Mouse (Mus musculus) T-cell, adult 2 months (primary cell): Measurements from ENCODE around the gene Acvr1c.

Experiments used
- DNase-seq: peaks from one replicate; pipeline ENCODE4 v3.0.0; 2022; ENCODE audit warnings: low spot score

Acvr1c gene

DNA sequence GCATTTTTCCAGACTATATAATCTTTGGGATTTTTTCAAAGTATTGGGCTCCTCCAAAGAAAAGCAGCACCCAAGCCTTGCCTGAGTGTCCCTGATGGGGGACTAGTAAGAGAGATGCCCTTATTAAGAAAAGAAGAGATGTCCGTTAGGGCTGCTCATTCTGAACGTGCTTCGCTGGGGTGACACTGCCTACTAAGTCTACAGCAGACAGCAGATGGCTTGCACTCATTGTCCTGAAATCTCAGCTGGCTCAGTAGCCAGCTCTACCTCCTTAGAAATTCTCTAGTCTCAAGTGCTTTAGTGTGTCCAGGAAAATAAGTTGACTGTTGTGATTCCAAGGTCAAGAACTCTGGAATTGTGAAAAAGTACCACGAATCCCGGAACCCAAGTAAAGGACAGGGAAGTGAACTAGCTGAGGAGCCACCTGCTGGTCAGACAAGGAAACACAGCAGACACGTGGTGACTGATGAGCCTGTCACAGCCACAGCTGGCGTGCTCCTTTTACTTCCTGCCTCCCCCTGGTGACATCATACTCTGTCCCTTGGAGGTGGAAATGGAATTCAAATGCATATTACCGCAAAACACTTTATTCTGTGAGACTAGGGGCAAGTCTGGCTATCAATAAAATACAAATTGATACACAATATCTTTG is 75.3 kb downstream of the Acvr1c start:
- DNase-seq: peak; percentile 78

GRCm38 (mm10) chr2:58281046-58281445 is 76.6 kb downstream of the Acvr1c start:
- DNase-seq: no peak

GRCm38 (mm10) chr2:58279163-58279562 is 78.5 kb downstream of the Acvr1c start:
- DNase-seq: no peak

- no peak for DNase-seq
These were observed 81.2 kb downstream of the Acvr1c start for GRCm38 (mm10) chr2:58276454-58276853.

DNA sequence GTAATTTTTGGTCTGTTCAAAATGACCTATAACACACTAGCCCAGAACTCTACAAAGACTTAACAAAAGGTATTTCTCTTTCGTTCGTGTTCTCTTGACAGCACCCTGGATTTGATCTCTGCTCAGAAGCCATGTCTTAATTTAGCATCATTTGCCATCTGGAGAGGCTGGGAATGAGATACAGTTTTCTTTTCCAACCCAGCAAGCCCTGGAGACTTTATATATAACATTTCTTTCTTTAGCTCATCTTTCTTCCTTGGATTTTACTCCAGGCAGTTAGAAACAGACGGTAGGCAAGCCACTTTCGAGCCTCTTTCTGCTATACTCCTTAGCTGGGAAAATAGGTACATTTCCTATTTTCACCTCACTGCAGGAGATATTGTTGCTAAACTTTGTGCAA is 117.1 kb downstream of the Acvr1c start:
- DNase-seq: no peak

GRCm38 (mm10) chr2:58237487-58237886 is 120.2 kb downstream of the Acvr1c start:
- no peak for DNase-seq
